Mouse (Mus musculus) heart, adult 8-10 months (tissue): ENCODE results near the gene Ergic1. TPM values are rescaled to one million over a fixed set of nuclear protein-coding genes. Genes with fewer than 3 reads are reported as not detected.

Experiments
- DNase-seq: peaks from one replicate; pipeline ENCODE4 v3.0.0; 2022; ENCODE audit warnings: low spot score
- microRNA-seq: library from miRNA; unstranded; fragments of <30 nt; microRNA quantifications from one replicate; pipeline ENCODE4 v1.2.0, GENCODE M21; 2022
- total RNA-seq, 4 experiments: library from RNA; stranded (reverse); gene quantifications; 2 replicates each; pipeline ENCODE4 v1.2.4; 2022

The Ergic1 gene
- total RNA-seq, 4 experiments from 2014 or later: 52.7 to 57.9 (median 55.4) TPM

- DNase-seq: peak; percentile 26
These were observed 138.7 kb downstream of the Ergic1 start for GRCm38 (mm10) chr17:26699819-26700616.

- no peak for DNase-seq
These were observed 140.3 kb downstream of the Ergic1 start for GRCm38 (mm10) chr17:26701565-26701964.

GRCm38 (mm10) chr17:26702621-26703020 is 141.3 kb downstream of the Ergic1 start:
- DNase-seq: no peak

DNA sequence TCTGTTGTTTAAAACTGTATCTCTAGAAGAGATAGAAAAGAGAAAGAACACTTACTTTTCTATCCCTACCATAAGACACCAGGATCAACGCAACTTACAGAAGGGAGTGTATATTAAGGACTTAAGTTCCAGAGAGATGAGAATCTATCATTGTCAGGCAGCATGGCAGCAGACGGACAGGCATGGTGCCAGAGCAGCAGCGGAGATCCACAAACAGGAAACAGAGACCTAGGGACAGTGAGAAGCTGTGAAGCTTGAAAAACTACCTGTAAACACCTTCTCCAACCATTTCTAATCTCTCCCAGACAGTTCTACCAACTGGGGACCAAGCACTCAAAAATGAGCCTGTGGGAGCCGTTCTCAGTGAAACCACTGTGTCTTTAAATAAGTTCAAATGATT is 142.4 kb downstream of the Ergic1 start:
- no peak for DNase-seq

GRCm38 (mm10) chr17:26705463-26706359 is 144.4 kb downstream of the Ergic1 start:
- no peak for DNase-seq

Small RNAs within 50 kb of the gene (microRNA-seq; reads per million reads assigned to microRNA genes)
- not detected for gene Gm22420

Other genes starting within 250 kb of the Ergic1 start
- 1 to 10 TPM; 3.6 to 5.1 (median 4.4) TPM for gene Neurl1b, start 146.7 kb upstream of the Ergic1 start, total RNA-seq
- gene Dusp1, start 639 bp downstream of the Ergic1 start, total RNA-seq: 10 to 100 TPM; 51.1 to 75.8 (median 59.4) TPM
- gene Atp6v0e, start 101.7 kb downstream of the Ergic1 start, total RNA-seq: 10 to 100 TPM; 55.2 to 67.1 (median 65.5) TPM
- 10 to 100 TPM; 51.1 to 83.8 (median 68.4) TPM for gene Crebrf, start 154.2 kb downstream of the Ergic1 start, total RNA-seq
- gene Bnip1, start 219.6 kb downstream of the Ergic1 start, total RNA-seq: 10 to 100 TPM; 25.0 to 32.1 (median 29.9) TPM